Mouse (Mus musculus) thymus, adult 2 months (tissue): ENCODE measurements around the gene Blvra.

Source experiments
- CTCF ChIP-seq: fragments of 200-500 bp; IDR thresholded peaks from 2 replicates; pipeline ENCODE4 v1.5.1; 2012; ENCODE audit warnings: mild to moderate bottlenecking, control low read depth, low read length, moderate library complexity, borderline replicate concordance; ENCODE audit not compliant: control insufficient read depth, poor library complexity, insufficient read depth; ENCODE audit errors: extremely low read depth
- POLR2A ChIP-seq: fragments of 200-500 bp; IDR thresholded peaks from 2 replicates; pipeline ENCODE4 v1.6.1; 2012; ENCODE audit warnings: mild to moderate bottlenecking, low read length, control low read depth, moderate library complexity; ENCODE audit not compliant: control insufficient read depth, poor library complexity, insufficient read depth; ENCODE audit errors: extremely low read depth

GRCm38 (mm10) chr2:127131353-127131752 lies 60.9 kb downstream of the Blvra start:
- TF ChIP-seq POLR2A (no peak), CTCF (no peak)
